Mouse (Mus musculus) gastrocnemius, postnatal 10 days (tissue): Measurements from ENCODE around the gene Ubb. TPM values are rescaled to one million over a fixed set of nuclear protein-coding genes. Genes with fewer than 3 reads are reported as not detected.

Source experiments
- DNase-seq: peaks from one replicate; pipeline ENCODE4 v3.0.0; 2021; ENCODE audit warnings: mixed read lengths
- total RNA-seq, 2 experiments: library from RNA; stranded (reverse); gene quantifications; 2 replicates each; pipeline ENCODE4 v1.2.3; 2021

Ubb gene
- total RNA-seq, 2 experiments from 2014 or later = 1,047 to 1,133 TPM

DNA sequence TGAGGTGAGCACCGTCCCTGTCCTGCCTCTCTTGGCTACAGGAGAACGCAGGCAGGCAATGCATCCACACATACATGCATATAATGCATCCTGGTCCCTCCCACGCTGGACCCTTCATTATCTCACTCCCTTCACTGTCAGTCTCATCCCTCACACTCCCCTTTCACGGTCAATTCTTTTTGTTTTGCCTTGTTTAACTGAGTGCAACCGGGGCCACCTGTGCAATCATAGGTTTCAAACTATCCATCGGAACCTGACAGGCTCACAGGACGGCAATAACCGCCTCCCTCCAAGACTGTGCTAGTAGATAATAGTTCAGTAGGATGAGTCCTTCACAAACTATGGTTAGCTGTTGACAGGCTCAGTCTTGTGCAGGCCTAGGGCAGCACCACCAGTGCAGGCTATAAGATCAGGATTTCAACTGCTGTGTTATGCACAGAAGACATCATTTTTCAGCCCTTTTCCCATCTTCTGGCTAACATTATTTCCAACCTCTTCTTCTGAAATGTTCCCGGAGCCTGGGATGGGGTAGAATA is 33.8 kb downstream of the Ubb start:
- DNase-seq = no peak

- DNase-seq = no peak
Observed at GRCm38 (mm10) chr11:62587034-62587433, 36.1 kb downstream of the Ubb start.

GRCm38 (mm10) chr11:62589391-62589790 is 38.4 kb downstream of the Ubb start:
- DNase-seq = no peak

DNA sequence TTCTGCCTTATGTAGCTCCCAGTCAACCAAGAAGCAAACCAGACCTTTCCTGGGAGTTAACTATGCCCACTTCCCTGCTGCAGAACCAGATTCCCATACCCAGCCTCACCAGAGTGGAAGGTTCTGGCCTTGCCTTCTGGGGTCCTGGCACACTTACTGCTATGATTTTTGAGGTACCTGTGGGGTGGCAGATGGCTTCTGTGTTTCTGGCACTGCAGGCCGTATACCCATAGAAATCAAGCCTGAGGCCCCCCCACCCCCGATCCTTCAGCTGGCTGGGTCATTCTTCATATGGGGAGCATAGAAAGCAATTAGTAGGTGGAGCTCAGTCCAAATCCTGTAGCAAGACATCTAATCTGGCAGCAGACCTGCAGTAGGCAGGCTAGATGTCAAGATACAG is 40.1 kb downstream of the Ubb start:
- DNase-seq = no peak

DNA sequence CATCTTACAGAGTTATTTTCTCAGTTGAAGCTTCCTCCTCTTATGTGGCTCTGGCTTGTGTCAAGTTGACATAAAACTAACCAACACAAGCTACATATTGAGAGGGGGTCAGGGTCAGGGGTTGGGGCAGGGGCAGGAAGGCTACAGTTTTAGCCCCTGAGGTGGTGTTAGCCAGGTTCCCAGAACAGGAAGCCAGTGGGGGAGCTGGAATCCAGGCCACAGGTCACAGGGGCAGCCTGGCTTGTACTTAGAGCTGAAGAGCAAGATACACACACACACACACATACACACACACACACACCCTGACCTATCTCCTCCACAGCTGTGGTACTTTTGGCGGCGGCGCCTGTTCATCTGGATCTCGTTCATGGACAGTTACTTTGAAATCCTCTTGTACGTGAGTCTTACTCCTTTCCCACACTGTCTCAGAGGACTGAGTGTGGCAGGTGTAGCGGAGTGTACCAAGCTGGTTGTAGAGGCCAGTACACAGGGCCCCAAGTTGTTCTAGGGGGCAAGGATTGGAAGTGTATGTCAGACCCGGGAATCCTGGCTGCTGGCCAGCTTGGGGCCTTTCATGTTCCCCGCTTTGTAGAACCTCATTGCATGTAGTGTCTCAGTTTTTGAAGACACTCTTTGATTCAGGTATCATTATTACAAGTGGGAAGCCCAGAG is 41.1 kb downstream of the Ubb start:
- DNase-seq = no peak

DNA sequence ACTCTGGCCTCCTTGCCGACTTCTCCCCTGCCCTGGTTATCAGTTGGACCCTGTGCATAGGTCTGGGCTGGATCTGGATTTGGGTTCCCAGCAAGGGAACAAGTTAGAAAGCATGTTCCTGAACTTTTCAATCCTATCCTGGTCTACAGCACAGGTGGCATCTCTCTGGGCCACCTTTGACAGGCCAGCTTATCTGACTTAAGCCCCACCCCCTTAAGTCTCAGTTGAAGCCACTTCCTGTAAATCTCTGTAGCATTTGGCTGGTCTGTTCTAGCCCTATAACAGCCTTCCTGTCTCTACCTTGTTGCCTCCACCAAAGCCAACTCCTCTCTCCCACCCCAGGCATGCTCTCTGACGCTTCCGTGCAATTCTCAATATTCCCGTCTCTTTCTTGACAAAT is 47.6 kb downstream of the Ubb start:
- no peak for DNase-seq

GRCm38 (mm10) chr11:62601732-62602618 is 51.0 kb downstream of the Ubb start:
- no peak for DNase-seq

Other genes starting within 250 kb of the Ubb start
- 1 to 10 TPM; 2.9 to 3.7 TPM for gene Pigl, start 92.7 kb upstream of the Ubb start, total RNA-seq
- 100 to 1,000 TPM; 132 to 145 TPM for gene Ncor1, start 92.6 kb upstream of the Ubb start, total RNA-seq
- 10 to 100 TPM; 14.0 to 21.9 TPM for gene Cenpv, start 11.9 kb upstream of the Ubb start, total RNA-seq
- 1 to 10 TPM; 2.0 TPM for gene Trpv2, start 23.3 kb downstream of the Ubb start, total RNA-seq
- gene Lrrc75a, start 97.4 kb downstream of the Ubb start, total RNA-seq = 10 to 100 TPM; 14.5 to 19.1 TPM
- 10 to 100 TPM; 12.6 to 12.8 TPM for gene Mmgt2, start 97.5 kb downstream of the Ubb start, total RNA-seq
- gene Zfp287, start 180.7 kb downstream of the Ubb start, total RNA-seq = 1 to 10 TPM; 2.3 to 3.4 TPM
- gene Gm10428, start 201.9 kb downstream of the Ubb start, total RNA-seq = not detected
- 1 to 10 TPM; 1.3 to 3.5 TPM for gene Zfp286, start 238.3 kb downstream of the Ubb start, total RNA-seq